Mouse (Mus musculus): Measurements from ENCODE around the gene Arhgdia. TPM values are rescaled to one million over a fixed set of nuclear protein-coding genes. Genes with fewer than 3 reads are reported as not detected.
"Not testable (repeated sequence)": the region's sequence is repeated elsewhere in the genome, so short reads cannot be mapped to it uniquely, and the experiment has no call there.

Arhgdia gene
- total RNA-seq, 2 experiments from 2014 or later = 72.1 to 89.6 TPM

DNA sequence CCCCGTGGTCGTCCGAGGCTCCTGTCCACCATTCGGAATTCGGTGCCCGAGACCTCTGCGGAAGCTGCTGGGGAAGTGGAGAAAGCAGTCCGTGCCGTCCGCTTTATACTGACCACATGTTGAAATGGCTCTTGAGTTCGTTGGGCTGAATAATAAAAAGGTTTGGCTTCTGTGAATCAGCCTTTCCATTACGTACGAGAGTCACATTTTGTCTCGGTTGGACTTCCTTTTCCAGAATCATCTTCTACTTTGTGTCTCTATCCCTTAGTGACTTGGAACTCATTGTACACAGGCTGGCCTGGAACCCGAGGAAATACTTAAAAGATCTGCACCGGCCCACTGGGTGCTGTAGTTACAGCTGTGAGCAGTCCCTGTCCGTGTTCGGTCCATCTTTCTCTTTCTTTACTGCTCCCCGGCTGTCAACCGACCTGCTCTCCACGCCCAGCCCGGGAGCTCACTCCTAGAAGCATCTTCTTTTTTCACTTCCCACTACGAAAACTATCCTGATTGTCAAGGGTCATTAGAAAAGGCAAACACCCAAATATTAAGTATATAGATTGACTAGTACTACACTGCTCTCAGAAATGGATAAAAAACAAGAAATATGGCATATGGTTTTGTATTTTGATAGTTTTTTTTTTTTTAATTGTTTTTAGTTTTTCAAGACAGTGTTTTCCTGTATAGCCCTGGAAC lies 7.7 kb downstream of the Arhgdia start:
- intact Hi-C loops (cut with DNase I) = no loop called here
- Histone ChIP-seq H3K27ac (peak overlapping the region; percentile 99), H3K4me3 (peak overlapping the region; percentile 76)
- no peak for DNase-seq
- TF ChIP-seq CTCF (IDR thresholded peaks at IDR 0.05) = no peak

GRCm38 (mm10) chr11:120572752-120573584 lies 8.5 kb downstream of the Arhgdia start, which contains the start of gene P4hb:
Gene P4hb, minus strand, starts transcription at chr11:120573253.
- Histone ChIP-seq H3K27ac (peak within 1 kb of the TSS; percentile 99), H3K4me3 (peak within 1 kb of the TSS; percentile 76)
- DNase-seq = peak; percentile 100
- no peak for TF ChIP-seq CTCF (IDR thresholded peaks at IDR 0.05)
- intact Hi-C loops (cut with DNase I) = loop anchor here (1.0 kb wide), 1 partner anchor 22 kb away; the partner anchor contains the start of gene Ppp1r27

- Histone ChIP-seq H3K27ac (peak overlapping the region; percentile 99), H3K4me3 (peak overlapping the region; percentile 76)
- TF ChIP-seq CTCF (IDR thresholded peaks at IDR 0.05) = no peak
- no peak for DNase-seq
- intact Hi-C loops (cut with DNase I) = loop anchor here (1.0 kb wide), 1 partner anchor 21 kb away; the partner anchor contains the start of gene Ppp1r27
Measured at GRCm38 (mm10) chr11:120572417-120572751, 9.0 kb downstream of the Arhgdia start.

DNA sequence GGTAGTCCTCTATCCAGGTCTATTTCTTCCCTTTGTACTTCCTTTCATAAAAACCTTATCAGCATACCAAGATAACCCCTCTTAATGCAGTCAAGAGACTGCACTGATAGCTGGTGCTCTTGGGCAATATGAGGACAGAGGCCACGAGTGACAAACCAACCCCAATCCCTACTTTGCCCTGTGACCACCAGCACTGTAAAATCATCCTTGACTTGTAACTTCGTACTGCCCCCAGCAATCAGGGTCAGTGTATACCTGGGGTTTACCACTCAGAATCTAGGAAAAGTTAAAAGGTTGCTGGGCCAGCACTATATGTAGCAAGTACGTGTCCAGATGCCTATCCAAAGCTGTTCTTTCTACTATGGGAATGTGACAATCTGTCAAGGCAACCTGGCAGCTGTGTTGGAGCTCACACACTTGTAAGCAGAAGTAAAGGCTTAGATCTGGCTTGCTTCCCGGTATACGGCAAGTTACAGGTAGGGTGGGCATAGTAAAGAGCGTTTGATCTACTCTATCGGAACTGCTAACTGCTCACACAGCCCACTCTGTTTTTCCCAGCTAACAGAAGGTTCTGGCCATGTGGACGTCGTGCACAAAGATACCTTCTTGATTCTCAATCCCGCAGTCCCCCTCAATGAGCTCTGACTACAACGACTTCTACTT lies 9.5 kb downstream of the Arhgdia start:
- H3K27ac ChIP-seq = peak overlapping the region; percentile 99
- intact Hi-C loops (cut with DNase I) = loop anchor here (1.0 kb wide), 1 partner anchor 21 kb away; the partner anchor contains the start of gene Ppp1r27
- peak overlapping the region; percentile 76 for H3K4me3 ChIP-seq
- no peak for DNase-seq
- TF ChIP-seq CTCF (IDR thresholded peaks at IDR 0.05) = no peak

DNA sequence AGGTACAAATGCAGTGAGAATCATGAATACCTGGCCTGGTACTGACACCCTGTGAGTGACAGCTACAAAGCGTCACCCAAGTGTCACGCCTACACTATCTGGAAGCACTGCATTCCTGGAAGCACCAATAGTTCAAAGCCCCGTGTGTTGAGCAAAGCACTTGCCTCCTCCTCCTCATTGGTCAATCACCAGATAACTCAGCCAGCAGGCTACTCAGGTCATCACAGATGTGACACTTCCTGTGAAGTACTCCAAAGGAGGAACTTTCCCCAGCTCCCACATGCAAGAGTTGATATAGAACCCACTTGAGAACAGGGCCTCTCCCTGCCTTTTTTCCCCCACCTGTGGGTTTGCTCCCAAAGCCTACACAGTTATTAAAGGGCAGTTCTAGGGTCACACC lies 10.3 kb downstream of the Arhgdia start:
- Histone ChIP-seq H3K27ac (0 out of 2 replicates have a peak overlapping the region, but pooled peaks have one; percentile 99), H3K4me3 (peak overlapping the region; percentile 76)
- intact Hi-C loops (cut with DNase I) = no loop called here
- no peak for DNase-seq
- TF ChIP-seq CTCF (IDR thresholded peaks at IDR 0.05) = no peak

GRCm38 (mm10) chr11:120568324-120568723 lies 13.1 kb downstream of the Arhgdia start:
- no peak for TF ChIP-seq CTCF (IDR thresholded peaks at IDR 0.05)
- Histone ChIP-seq H3K27ac (no peak overlapping the region), H3K4me3 (no peak overlapping the region; the same call in 1 of the 2 replicates)
- no peak for DNase-seq
- intact Hi-C loops (cut with DNase I) = no loop called here

DNA sequence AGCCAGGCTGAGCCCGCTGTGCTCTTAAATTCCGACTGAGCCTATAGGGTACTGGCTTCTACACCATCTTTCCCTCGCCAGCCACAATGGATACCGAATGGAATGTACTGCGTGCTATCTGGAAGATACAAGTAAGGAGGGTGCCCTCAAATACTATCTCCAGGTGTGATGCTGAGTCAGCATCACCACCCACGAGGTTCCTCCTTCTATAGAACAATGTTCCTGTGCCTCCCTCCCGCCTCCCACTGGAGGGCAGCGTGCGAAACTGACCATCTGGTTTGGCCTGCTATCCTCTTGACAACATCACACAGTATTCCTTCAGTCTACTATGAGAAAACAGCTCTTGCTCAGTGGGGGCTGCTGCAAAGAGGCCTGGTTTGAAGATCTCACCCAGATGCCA lies 16.3 kb downstream of the Arhgdia start:
- H3K4me3 ChIP-seq = no peak overlapping the region
- intact Hi-C loops (cut with DNase I) = no loop called here

GRCm38 (mm10) chr11:120562949-120563348 lies 18.5 kb downstream of the Arhgdia start:
- DNase-seq = peak; percentile 4
- H3K27ac ChIP-seq = no peak overlapping the region
- no peak for TF ChIP-seq CTCF (IDR thresholded peaks at IDR 0.05)
- intact Hi-C loops (cut with DNase I) = no loop called here
- no peak overlapping the region for H3K4me3 ChIP-seq

More for the DNA sequence above, 16.3 kb downstream of the Arhgdia start:
- H3K27ac ChIP-seq = no peak overlapping the region
- no peak for TF ChIP-seq CTCF (IDR thresholded peaks at IDR 0.05)
- no peak for DNase-seq

- no peak for TF ChIP-seq CTCF (IDR thresholded peaks at IDR 0.05)
- Histone ChIP-seq H3K4me3 (no peak overlapping the region), H3K27ac (no peak overlapping the region)
- peak; percentile 13 for DNase-seq
- intact Hi-C loops (cut with DNase I) = no loop called here
Measured at GRCm38 (mm10) chr11:120560952-120561728, 20.3 kb downstream of the Arhgdia start.

- intact Hi-C loops (cut with DNase I); H3K27ac ChIP-seq; H3K4me3 ChIP-seq; DNase-seq: not testable (repeated sequence)
Measured at GRCm38 (mm10) chr11:120558843-120559242, 22.6 kb downstream of the Arhgdia start.

GRCm38 (mm10) chr11:120555260-120555659 lies 26.2 kb downstream of the Arhgdia start:
- intact Hi-C loops (cut with DNase I) = no loop called here
- no peak for TF ChIP-seq CTCF (IDR thresholded peaks at IDR 0.05)
- Histone ChIP-seq H3K4me3 (peak overlapping the region; percentile 41), H3K27ac (peak overlapping the region; percentile 86)
- peak; percentile 63 for DNase-seq

GRCm38 (mm10) chr11:120554834-120555233 lies 26.6 kb downstream of the Arhgdia start:
- peak overlapping the region; percentile 41 for H3K4me3 ChIP-seq
- intact Hi-C loops (cut with DNase I) = no loop called here
- peak; percentile 74 for DNase-seq
- peak overlapping the region; percentile 86 for H3K27ac ChIP-seq
- no peak for TF ChIP-seq CTCF (IDR thresholded peaks at IDR 0.05)
